Mouse (Mus musculus) adrenal gland, adult 18-20 months (tissue): ENCODE measurements around the gene Gatad2b. TPM values are rescaled to one million over a fixed set of nuclear protein-coding genes. Genes with fewer than 3 reads are reported as not detected.
A peak's percentile ranks its signal among the peaks of the same experiment; 100 is the strongest.
"Not testable (repeated sequence)": the region's sequence is repeated elsewhere in the genome, so short reads cannot be mapped to it uniquely, and the experiment has no call there.

ENCODE experiments used
- DNase-seq, 2 experiments: peaks; one replicate each; pipeline ENCODE4 v3.0.0; 2021 to 2022; ENCODE audit warnings: low spot score in 2 of 2
- total RNA-seq, 2 experiments: library from RNA; stranded (reverse); gene quantifications; 1 replicate in 1 of 2; 2 replicates in 1 of 2; pipeline ENCODE4 v1.2.3; 2021

Gatad2b gene
- total RNA-seq, 2 experiments from 2014 or later, result 50.0 to 64.5 TPM

GRCm38 (mm10) chr3:90294064-90294440, 1.1 kb downstream of the Gatad2b start:
- no peak for DNase-seq

GRCm38 (mm10) chr3:90294651-90295050, 1.7 kb downstream of the Gatad2b start:
- no peak for DNase-seq

GRCm38 (mm10) chr3:90305801-90306200, 12.8 kb downstream of the Gatad2b start:
- no peak for DNase-seq

- no peak for DNase-seq
These were observed 16.6 kb downstream of the Gatad2b start for GRCm38 (mm10) chr3:90309589-90309988.

- DNase-seq, result no peak
These were observed 20.4 kb downstream of the Gatad2b start for GRCm38 (mm10) chr3:90313367-90313766.

GRCm38 (mm10) chr3:90314241-90314640, 21.3 kb downstream of the Gatad2b start:
- DNase-seq, result no peak

GRCm38 (mm10) chr3:90322289-90322688, 29.3 kb downstream of the Gatad2b start:
- no peak for DNase-seq

- peak; percentile 59 to 69 for DNase-seq
These were observed 30.1 kb downstream of the Gatad2b start for GRCm38 (mm10) chr3:90323119-90323518.

GRCm38 (mm10) chr3:90332485-90332884, 39.5 kb downstream of the Gatad2b start:
- DNase-seq, result no peak

- no peak for DNase-seq
These were observed 42.5 kb downstream of the Gatad2b start for GRCm38 (mm10) chr3:90335517-90335916.

GRCm38 (mm10) chr3:90338190-90338589, 45.2 kb downstream of the Gatad2b start:
- DNase-seq, result no peak

- no peak for DNase-seq
These were observed 47.2 kb downstream of the Gatad2b start for GRCm38 (mm10) chr3:90340177-90340576.

GRCm38 (mm10) chr3:90342853-90343252, 49.9 kb downstream of the Gatad2b start:
- DNase-seq, result not testable (repeated sequence)

GRCm38 (mm10) chr3:90347847-90348246, 54.9 kb downstream of the Gatad2b start:
- DNase-seq, result no peak

GRCm38 (mm10) chr3:90357959-90358358, 65.0 kb downstream of the Gatad2b start:
- no peak for DNase-seq

GRCm38 (mm10) chr3:90359230-90359629, 66.3 kb downstream of the Gatad2b start:
- DNase-seq, result no peak

- no peak for DNase-seq
These were observed 68.5 kb downstream of the Gatad2b start for GRCm38 (mm10) chr3:90361476-90361875.

- DNase-seq, result no peak
These were observed 69.4 kb downstream of the Gatad2b start for GRCm38 (mm10) chr3:90362346-90362745.

GRCm38 (mm10) chr3:90367001-90367632, 74.1 kb downstream of the Gatad2b start:
- DNase-seq, result no peak

GRCm38 (mm10) chr3:90369041-90369440, 76.1 kb downstream of the Gatad2b start:
- no peak for DNase-seq

GRCm38 (mm10) chr3:90371857-90372256, 78.9 kb downstream of the Gatad2b start:
- DNase-seq, result no peak

- no peak for DNase-seq
These were observed 79.8 kb downstream of the Gatad2b start for GRCm38 (mm10) chr3:90372817-90373216.

GRCm38 (mm10) chr3:90373432-90374028, 80.6 kb downstream of the Gatad2b start:
- DNase-seq, result peak; percentile 69 to 79
